Mouse (Mus musculus): ENCODE data around the gene Kcnd3.
A peak's percentile ranks its signal among the peaks of the same experiment; 100 is the strongest.

Kcnd3 gene

DNA sequence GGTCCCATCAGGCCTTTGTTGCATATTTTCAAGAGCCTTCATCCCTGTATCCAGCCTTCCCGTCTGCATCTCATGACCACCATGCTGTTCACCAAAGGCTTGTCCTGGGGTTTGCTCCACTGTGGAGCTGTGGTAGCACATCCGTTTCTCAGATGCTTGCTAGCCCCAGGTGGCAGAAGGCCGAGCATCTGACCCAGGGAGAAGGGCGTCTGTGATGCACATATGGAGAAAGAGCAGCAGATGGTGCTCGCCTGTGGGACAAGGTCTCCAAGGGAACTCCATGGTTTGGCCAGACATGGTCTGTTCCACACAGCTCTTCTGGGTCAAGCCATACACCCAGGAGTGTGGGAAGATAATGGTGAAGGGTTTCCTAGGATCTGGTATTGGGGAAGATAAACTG lies 191.4 kb downstream of the Kcnd3 start:
- DNase-seq (ENCODE audit: extremely low spot score, low read depth, low spot score): no peak

DNA sequence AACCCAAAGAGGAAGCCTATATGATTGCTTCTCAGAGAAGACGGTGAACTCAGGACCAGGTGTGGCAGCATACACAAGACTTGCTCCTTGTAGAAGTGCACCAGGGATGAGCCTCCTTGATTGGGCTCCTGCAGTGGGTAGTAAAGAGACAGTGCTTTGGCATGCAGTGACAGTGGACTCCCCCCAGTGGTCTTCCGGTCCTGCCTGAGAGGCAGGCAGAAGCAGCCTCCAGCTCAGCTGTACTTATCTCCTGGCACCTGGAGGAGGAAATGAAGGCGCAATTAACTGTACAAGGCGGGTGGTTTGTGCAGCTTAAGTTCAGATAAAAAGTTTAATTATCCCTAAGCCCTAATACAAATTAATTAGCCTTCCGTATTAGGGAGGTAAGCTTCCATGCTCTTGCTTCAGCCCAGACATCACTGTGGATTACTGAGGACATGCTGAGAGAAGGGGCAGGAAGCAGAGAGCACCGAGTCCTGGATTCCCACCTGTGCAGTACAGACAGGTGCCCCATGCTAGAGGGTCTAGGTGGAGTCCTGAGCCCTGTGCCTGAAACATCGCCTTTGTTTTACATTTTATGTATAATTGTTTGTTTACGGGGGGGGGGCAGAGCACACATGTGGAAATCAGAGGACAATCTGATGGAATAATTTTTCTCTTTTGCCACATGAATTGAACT lies 196.9 kb downstream of the Kcnd3 start:
- DNase-seq (ENCODE audit: extremely low spot score, low read depth, low spot score): no peak

DNA sequence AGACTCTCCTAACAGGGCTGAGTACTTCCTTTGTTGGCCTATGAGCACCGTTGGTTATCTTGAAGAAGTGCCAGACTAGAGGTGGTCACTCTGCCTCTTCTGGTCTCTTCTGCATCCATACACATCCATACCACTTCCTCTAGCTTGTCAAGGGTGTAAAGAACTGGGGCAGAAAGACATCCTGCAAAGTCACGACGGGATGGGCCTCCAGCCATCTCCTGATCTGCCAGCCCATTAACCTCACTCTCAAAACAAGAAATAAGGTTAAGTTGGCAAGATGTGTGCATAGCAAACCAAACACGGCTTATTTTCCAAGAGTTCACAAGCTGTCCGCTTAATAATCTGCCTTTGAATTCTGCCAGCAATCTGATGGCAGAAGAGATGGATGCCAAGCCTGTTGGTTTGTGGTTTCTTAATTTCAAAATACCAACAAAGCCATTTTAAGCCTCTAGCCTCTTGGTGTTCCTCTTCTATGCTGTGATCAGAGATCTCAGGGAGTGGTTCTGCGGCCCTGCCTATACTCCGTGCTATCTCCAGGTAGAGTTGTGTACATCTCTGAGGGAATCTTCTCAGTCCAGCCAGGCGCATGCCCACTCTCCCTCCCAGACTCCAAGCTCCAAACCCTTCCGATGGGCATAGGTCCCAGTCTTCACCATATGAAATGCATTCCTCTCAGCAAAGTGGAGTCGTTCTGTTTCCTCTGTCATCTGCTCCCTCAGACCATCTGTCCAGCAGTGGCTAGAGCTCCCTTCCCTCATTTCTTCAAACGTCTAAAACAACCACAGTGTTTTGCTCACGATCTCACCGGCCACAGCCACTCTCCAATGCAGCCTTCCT lies 201.6 kb downstream of the Kcnd3 start:
- no peak for DNase-seq (ENCODE audit: extremely low spot score, low read depth, low spot score)

DNA sequence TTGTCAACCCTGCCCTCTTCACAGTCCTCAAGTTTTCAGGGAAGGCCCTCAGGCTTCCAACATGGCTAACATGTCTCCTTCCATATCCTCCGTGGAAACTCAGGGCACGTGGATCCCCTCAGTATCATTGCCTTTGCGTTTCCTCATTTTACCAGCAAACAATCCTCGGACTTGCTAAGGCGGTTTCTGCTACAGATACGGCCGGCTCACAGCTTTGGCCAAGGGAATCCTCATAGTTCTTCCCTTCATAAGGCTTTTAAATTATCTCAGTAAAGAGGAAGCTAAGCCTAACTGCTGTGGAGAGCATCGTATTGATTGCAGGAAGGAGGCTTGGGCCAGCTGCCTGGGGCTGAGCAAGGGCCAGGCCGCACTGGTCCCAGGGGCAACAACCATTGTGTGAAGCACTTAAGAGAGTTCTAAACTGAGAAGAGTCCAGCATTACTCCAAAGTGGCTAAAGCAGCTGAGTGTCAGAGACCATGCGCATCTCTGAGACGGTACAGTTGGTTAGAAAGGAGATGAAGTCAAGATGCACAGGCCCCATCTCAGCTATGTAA lies 203.0 kb downstream of the Kcnd3 start:
- DNase-seq (ENCODE audit: extremely low spot score, low read depth, low spot score): no peak

DNA sequence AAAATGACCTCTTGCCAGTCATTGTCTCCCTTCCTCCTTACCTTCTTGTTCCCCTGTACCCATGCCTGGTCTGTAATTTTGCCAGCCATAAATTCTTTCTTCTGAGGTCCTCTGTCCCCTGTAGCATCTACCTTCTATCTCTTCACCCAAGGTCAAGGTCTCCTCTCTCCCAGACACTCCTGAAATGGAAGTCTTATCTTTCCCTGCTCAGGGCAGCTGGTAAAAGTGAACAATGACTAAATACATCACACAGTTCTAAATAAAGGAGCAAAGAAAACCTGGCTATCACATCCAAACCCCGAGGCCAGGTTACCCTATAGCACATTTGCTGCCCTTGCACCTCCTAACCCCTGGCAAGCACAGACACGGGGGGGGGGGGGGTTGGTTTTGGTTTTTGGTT lies 208.4 kb downstream of the Kcnd3 start:
- no peak for DNase-seq (ENCODE audit: extremely low spot score, low read depth, low spot score)

DNA sequence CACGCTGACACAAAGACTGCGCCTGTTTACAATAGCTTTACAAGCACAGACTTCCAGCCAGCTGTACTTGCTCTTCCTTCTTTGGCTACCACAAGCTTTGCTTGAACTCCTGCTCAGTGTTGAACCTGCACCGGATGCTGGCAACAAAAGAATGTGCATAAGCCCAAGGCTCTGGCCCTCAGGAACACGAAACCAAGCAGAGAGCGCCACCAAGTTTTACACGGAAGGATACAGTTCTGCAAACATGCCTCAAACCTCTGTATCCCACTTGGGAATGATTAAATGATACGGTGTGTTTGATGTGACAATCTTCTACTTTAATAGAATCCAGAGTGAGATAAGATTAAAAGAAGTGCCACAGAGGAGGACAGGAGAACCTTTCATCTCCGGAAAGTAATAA lies 210.9 kb downstream of the Kcnd3 start:
- DNase-seq (ENCODE audit: extremely low spot score, low read depth, low spot score): no peak

DNA sequence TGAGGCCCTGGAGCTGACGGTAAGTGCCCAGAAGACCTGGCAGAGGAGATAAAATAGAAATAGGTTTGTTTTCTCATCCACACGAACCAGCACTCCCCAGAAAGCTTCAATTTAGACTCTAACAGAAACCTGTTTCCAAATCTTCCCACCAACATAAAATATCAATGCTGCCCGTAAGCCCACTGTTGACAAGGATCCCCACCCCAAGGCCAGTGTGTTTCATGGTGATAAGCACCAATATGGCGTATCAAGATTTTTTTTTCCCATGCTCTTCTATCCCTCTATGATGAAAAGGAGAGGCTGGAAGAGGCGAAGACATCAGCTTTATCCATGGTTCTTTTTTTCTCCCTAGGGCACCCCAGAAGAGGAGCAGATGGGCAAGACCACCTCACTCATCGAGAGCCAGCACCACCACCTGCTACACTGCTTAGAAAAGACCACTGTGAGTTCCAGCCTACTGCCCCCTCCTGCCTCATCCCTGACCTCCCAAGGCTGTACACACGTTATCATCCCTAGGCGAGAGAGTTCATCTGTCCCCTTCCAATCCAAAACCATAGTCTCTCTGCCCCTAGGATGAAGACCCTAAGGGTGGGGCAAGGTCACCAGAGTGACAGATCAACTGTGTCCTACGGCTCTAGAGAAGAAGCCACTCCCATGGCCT lies 213.1 kb downstream of the Kcnd3 start:
- no peak for DNase-seq (ENCODE audit: extremely low spot score, low read depth, low spot score)

DNA sequence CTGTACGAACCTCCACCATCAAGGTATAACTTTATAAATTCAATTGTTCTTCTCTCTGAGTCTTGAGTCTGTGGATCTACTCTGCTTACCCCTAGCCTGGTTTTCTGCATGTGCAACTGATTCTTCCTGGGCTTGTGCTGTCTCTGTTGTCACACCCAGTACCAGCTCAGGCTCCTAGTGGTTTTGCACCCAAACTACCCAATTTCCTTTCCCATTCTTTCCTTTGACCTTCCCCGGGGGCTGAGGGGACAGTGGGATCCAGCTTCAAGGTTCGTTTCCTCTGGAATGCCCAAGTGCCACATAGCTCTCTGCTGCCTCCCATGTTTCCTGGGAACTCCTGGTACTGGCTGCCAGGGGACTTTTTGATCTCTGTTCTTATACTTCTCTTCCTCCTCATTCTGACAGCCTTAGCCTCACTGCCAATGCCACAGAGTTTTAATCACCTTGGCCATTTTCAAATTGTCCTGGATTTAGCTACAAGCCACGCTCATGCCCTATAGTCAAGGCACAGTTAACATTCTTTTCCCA lies 214.9 kb downstream of the Kcnd3 start:
- no peak for DNase-seq (ENCODE audit: extremely low spot score, low read depth, low spot score)

DNA sequence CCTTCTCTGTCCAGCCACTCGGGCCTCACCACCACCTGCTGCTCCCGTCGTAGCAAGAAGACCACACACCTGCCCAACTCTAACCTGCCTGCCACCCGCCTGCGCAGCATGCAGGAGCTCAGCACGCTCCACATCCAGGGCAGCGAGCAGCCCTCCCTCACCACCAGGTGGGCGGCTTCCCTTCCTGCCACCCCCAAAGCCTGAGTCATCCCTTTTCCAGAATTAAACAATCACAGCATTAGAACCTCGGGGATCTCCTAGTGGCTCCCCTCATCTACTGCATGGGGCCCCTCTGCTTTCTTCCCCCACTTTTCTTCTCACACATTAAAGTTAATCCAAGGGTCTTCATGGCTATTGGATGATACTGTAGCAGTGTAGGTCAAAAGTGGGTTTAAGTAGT lies 216.0 kb downstream of the Kcnd3 start:
- no peak for DNase-seq (ENCODE audit: extremely low spot score, low read depth, low spot score)

DNA sequence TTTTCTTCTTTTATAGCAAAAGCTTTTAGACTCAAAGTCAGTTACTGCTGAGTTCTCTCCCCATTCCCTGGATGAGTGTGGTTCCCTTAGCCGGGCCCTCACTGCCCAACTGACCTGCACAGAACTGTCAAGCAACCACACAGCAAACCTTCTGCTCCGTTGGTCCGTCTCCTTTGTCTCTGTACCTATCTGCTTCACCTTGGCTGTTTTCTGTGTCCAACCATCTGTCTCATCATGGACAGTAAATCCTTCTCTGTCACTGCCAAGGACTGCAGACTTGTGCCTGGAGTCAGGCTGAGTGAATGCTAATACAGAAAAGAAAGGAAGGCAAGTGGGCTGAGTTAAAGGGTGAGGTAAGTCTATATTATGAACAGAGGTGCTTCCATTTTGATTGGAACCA lies 217.6 kb downstream of the Kcnd3 start:
- no peak for DNase-seq (ENCODE audit: extremely low spot score, low read depth, low spot score)

DNA sequence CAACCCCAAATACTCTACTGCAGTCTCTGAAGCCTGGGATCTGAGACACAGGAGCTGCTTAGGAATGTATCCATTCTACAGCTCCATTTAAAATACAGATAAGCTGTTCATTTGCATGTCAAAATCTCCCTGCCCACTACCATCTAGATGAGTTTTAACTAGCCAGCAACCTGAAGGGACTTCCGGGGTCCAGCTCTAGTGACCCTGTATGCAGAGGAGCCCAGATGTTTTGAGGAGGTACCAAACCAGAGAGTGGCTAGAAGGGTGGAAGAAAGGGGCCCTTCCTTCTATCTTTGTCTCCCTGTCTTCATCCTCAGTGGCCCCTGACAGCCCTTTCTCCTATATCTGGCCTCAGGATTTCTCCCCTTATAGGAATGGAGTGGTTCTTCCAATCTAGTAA lies 218.7 kb downstream of the Kcnd3 start:
- no peak for DNase-seq (ENCODE audit: extremely low spot score, low read depth, low spot score)

DNA sequence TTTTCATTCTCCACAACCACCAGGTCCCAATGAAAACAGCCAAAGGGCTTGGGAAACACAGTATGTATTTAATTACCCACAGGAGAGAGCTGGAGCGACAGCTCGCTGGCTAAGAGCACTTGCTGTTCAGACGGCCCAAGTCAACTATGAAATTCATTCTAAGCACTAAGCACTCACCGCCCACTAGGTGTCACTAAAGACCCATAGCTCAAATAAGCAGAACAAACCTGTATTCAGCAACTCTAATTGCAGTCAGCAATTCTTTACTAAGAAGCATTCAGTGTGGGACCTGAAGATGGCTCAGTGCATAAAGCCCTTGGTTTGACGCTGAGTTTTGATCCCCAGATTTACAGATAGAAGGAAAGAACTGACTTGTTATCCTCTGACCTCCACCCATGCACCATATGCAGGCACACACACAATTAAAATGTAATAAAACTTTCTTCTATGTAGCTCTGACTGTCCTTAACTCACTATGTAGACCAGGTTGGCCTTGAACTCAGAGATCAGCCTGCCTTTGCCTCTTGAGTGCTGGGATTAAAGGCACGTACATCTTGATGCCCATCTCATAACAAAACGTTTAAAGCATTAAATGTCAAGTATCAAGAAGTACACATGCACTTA lies 222.6 kb downstream of the Kcnd3 start:
- DNase-seq (ENCODE audit: extremely low spot score, low read depth, low spot score): peak; percentile 77

DNA sequence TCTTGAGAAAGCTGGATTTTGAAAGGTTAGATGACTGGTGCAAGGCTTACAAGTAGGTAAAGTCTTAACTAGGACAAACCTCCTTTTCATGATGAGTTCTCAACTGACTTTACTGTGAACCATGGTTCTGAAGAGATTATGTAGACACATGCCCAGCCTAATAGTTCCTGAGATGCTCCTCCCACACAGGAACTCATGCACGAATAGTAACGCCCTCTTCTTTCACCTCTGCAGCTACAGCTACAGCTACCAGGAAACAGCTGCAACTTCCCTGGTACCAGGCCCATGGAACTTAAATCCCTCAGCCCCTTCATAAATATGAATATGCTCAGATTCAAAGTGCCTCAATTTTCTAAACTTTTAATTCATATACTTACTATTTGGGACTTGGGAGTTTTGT lies 223.8 kb downstream of the Kcnd3 start:
- no peak for DNase-seq (ENCODE audit: extremely low spot score, low read depth, low spot score)

DNA sequence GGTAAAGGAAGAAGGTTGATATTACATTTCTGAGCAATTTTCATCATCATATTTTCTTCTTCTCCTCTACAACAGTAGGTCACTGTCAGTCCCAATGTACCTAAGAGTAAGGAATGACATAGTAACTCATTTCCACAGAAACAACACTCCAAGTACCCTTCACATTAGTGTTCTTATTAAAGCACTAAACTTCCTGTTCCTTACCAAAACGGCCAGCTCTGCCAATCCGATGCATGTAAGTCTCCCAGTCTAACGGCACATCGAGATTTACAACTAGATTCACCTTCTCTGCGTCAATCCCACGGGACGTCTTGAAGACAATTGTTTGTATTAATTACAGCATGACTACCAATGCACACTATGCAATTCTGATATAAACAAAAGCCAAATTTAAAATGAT lies 228.2 kb downstream of the Kcnd3 start:
- DNase-seq (ENCODE audit: extremely low spot score, low read depth, low spot score): no peak

DNA sequence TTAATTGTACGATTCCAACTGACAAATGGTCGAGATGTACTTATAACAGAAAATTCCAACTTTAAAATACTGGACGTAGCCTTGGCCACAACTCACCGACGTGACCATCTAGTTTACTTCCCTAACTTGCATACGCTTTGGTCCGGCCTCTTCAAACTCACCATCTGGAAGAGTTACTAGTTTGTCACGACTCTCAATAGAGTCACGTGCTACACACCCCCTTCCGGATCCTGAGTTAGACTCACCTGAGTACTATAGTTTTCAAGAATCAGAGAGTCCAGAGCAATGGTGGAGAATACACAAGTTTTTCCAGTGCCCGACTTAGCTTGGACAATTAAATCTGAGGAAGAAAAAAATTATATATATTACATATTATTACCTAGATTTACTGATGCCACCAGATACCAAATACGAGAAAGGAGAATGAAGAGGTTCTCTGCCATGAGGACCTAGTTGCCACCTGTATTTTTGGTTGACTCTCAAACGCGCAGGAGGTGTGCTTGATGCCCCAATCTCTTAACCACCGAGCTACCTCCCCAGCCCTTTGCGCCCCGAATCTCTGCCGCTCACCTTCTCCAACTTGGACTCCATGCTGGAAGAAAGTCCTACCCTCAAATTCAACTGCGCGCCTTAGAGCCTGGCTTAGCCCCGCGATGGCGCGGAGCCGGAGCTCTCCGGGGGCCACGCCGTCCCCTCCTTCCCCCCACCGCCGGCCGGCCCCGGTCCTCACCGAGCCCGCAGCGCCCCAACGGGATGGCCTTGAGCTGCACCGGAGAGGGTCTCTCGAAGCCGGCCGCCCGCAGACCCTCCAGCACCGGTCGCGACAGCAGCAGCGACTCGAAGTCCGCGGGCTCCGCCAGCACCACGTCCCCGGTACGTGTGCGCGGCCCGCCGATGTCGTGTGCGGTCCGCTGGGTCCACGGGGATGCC lies 234.5 kb downstream of the Kcnd3 start:
- no peak for DNase-seq (ENCODE audit: extremely low spot score, low read depth, low spot score)

DNA sequence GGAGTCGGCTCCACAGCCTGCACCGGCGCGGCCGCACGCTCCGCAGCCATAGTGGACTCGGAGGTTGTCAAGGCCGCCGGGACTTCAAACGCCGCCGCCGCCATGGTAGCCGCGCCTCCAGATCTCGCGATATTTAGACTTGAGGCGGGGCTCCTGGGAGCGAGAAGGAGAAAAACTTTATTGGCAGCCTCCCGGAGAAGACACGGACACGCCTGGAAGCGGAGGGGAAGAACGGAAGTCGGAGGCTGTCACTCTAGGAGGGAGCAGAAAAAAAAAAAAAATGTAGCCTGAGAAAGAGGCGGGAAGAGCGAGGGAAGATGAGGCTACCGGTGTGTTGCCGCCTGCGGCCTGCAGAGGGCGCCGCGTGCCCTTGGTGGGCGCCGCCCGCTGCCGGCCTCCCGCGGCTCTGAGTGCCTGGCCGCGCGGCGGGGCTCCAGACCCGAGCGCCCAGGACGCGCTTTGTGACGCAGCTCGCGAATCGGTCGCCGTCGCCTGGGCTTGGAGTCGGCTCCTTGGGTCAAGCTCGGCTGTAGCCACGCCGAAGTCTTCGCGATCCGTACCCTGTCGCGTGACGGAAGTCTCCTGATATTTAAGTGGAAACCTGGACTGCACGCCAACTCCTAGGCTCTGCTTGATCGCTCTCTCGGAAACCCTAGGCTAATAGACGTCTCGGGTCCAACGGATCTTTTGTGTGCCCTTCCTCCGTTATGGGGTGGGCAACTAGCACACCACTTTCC lies 235.4 kb downstream of the Kcnd3 start, which contains the start of gene Ddx20:
TSS of gene Ddx20 (minus strand) at position 251 of the 737 bp plus-strand sequence.
- DNase-seq (ENCODE audit: extremely low spot score, low read depth, low spot score): peak; percentile 92

DNA sequence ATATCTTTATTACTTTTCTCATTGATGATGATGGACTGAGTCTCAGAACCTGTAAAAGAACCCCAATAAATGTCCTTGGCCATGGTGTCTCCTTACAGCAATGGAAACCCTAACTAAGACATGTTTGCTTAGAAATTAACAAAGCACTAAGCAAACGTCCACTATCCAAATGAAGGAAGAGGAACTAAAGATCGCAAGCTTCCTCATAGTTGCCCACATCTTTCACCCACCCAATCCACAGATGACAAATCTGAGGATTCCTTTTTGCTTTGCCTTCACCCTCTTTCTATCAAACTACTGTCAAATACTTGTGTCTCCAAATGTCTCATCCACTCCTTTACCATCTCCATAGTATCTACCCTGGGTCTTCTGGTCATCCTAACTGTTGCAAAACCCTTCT lies 236.4 kb downstream of the Kcnd3 start:
- no peak for DNase-seq (ENCODE audit: extremely low spot score, low read depth, low spot score)

DNA sequence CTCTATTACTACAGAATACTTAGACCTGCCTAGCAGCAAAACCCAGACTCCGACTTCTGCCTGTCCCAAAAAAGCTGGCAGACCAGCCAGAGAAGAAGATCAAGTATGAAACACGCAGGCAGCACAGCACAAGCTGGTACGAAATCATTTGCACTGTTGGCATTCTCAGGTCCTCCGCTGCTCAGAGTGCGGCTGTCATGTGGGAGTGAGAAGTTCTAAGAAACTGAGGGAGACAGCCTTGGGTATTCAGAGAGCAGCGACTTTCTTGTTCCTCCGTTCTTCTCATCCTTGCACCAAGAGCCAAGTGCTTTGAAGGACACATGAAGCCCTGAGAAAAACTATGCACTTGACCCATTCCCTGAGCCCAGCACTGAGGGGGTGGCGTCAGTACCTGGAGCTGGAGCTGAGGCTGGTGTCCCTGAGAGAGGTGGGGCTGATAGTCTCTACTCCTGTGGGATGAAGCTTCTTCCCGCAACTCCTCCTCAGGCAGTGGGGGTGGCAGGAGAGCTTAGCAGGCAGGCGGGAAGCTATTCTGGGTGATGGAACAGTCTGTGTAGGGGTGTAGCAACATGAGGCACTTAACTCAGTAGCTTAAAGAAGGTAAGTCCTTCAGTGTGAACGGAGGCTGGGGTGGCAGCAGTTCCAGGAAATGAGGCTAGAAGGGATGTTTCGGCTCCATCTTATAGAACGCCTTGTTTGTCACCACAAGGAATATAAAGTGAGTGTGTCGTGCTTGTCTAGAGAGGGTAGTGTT lies 241.4 kb downstream of the Kcnd3 start:
- DNase-seq (ENCODE audit: extremely low spot score, low read depth, low spot score): no peak
